Mouse (Mus musculus): Measurements from ENCODE around the gene Cgas.

DNA sequence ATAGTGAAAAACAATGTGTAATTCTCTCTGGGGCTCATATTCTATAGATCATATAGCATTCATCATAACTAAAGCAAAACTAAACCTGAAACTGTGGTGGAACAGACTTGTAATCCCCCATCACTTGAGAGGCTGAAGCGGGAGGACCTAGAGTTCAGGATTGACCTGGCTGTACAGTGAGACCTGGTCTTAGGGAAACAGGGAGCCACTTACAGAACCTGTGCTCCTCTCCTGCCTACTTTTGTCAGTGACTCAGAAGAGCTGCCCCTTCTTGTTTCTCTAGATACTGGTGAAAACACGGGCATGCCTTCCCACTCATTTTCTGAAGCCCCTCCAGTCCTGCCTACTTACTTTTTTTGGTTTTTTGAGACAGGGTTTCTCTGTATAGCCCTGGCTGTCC, 31.2 kb upstream of the Cgas start:
- TF ChIP-seq CTCF (IDR thresholded peaks at IDR 0.05) (no peak), EP300 (IDR thresholded peaks at IDR 0.05) (no peak)
